Mouse (Mus musculus): Measurements from ENCODE around the gene Igsf9. TPM values are rescaled to one million over a fixed set of nuclear protein-coding genes. Genes with fewer than 3 reads are reported as not detected.

Igsf9 gene
- total RNA-seq, 1 experiment from 2014 or later = 1.1 TPM

GRCm38 (mm10) chr1:172507001-172507400 is 25.4 kb downstream of the Igsf9 start:
- peak; percentile 26 to 57 for ATAC-seq (replicated peaks in 1 of 2; ENCODE audit: insufficient read depth in 1 of 2, low FRiP score in 2 of 2, low TSS enrichment in 1 of 2, low read depth in 1 of 2, poor library complexity in 2 of 2, severe bottlenecking in 2 of 2)

- ATAC-seq (replicated peaks in 1 of 2; ENCODE audit: insufficient read depth in 1 of 2, low FRiP score in 2 of 2, low TSS enrichment in 1 of 2, low read depth in 1 of 2, poor library complexity in 2 of 2, severe bottlenecking in 2 of 2) = no peak
Observed at GRCm38 (mm10) chr1:172507701-172508100, 26.1 kb downstream of the Igsf9 start.

- ATAC-seq (replicated peaks in 1 of 2; ENCODE audit: insufficient read depth in 1 of 2, low FRiP score in 2 of 2, low TSS enrichment in 1 of 2, low read depth in 1 of 2, poor library complexity in 2 of 2, severe bottlenecking in 2 of 2) = no peak
Observed at GRCm38 (mm10) chr1:172508172-172508571, 26.6 kb downstream of the Igsf9 start.

- ATAC-seq (replicated peaks in 1 of 2; ENCODE audit: insufficient read depth in 1 of 2, low FRiP score in 2 of 2, low TSS enrichment in 1 of 2, low read depth in 1 of 2, poor library complexity in 2 of 2, severe bottlenecking in 2 of 2) = no peak
Observed at GRCm38 (mm10) chr1:172509235-172509634, 27.6 kb downstream of the Igsf9 start.

- ATAC-seq (replicated peaks in 1 of 2; ENCODE audit: insufficient read depth in 1 of 2, low FRiP score in 2 of 2, low TSS enrichment in 1 of 2, low read depth in 1 of 2, poor library complexity in 2 of 2, severe bottlenecking in 2 of 2) = no peak
Observed at GRCm38 (mm10) chr1:172509983-172510382, 28.4 kb downstream of the Igsf9 start.

GRCm38 (mm10) chr1:172510421-172510972 is 28.9 kb downstream of the Igsf9 start:
- ATAC-seq (replicated peaks in 1 of 2; ENCODE audit: insufficient read depth in 1 of 2, low FRiP score in 2 of 2, low TSS enrichment in 1 of 2, low read depth in 1 of 2, poor library complexity in 2 of 2, severe bottlenecking in 2 of 2) = no peak

GRCm38 (mm10) chr1:172512962-172513361 is 31.4 kb downstream of the Igsf9 start:
- ATAC-seq (replicated peaks in 1 of 2; ENCODE audit: insufficient read depth in 1 of 2, low FRiP score in 2 of 2, low TSS enrichment in 1 of 2, low read depth in 1 of 2, poor library complexity in 2 of 2, severe bottlenecking in 2 of 2) = peak; percentile 70 to 77

GRCm38 (mm10) chr1:172513525-172514212 is 32.1 kb downstream of the Igsf9 start:
- ATAC-seq (replicated peaks in 1 of 2; ENCODE audit: insufficient read depth in 1 of 2, low FRiP score in 2 of 2, low TSS enrichment in 1 of 2, low read depth in 1 of 2, poor library complexity in 2 of 2, severe bottlenecking in 2 of 2) = peak; percentile 86 to 89

GRCm38 (mm10) chr1:172514213-172514529 is 32.6 kb downstream of the Igsf9 start:
- ATAC-seq (replicated peaks in 1 of 2; ENCODE audit: insufficient read depth in 1 of 2, low FRiP score in 2 of 2, low TSS enrichment in 1 of 2, low read depth in 1 of 2, poor library complexity in 2 of 2, severe bottlenecking in 2 of 2) = no peak; a peak in 1 of 4 replicates

GRCm38 (mm10) chr1:172514551-172515268 is 33.1 kb downstream of the Igsf9 start:
- no peak for ATAC-seq (replicated peaks in 1 of 2; ENCODE audit: insufficient read depth in 1 of 2, low FRiP score in 2 of 2, low TSS enrichment in 1 of 2, low read depth in 1 of 2, poor library complexity in 2 of 2, severe bottlenecking in 2 of 2)

- ATAC-seq (replicated peaks in 1 of 2; ENCODE audit: insufficient read depth in 1 of 2, low FRiP score in 2 of 2, low TSS enrichment in 1 of 2, low read depth in 1 of 2, poor library complexity in 2 of 2, severe bottlenecking in 2 of 2) = no peak
Observed at GRCm38 (mm10) chr1:172515396-172515795, 33.8 kb downstream of the Igsf9 start.

GRCm38 (mm10) chr1:172518013-172518412 is 36.4 kb downstream of the Igsf9 start:
- ATAC-seq (replicated peaks in 1 of 2; ENCODE audit: insufficient read depth in 1 of 2, low FRiP score in 2 of 2, low TSS enrichment in 1 of 2, low read depth in 1 of 2, poor library complexity in 2 of 2, severe bottlenecking in 2 of 2) = no peak

GRCm38 (mm10) chr1:172519644-172520043 is 38.1 kb downstream of the Igsf9 start:
- no peak for ATAC-seq (replicated peaks in 1 of 2; ENCODE audit: insufficient read depth in 1 of 2, low FRiP score in 2 of 2, low TSS enrichment in 1 of 2, low read depth in 1 of 2, poor library complexity in 2 of 2, severe bottlenecking in 2 of 2)

GRCm38 (mm10) chr1:172520576-172521440 is 39.2 kb downstream of the Igsf9 start, which contains the start of gene Cfap45:
Cfap45 (plus strand) TSS chr1:172520801.
- peak; percentile 51 to 59 for ATAC-seq (replicated peaks in 1 of 2; ENCODE audit: insufficient read depth in 1 of 2, low FRiP score in 2 of 2, low TSS enrichment in 1 of 2, low read depth in 1 of 2, poor library complexity in 2 of 2, severe bottlenecking in 2 of 2)

GRCm38 (mm10) chr1:172522524-172522923 is 40.9 kb downstream of the Igsf9 start:
- peak; percentile 8 to 18; a peak in 3 of 4 replicates for ATAC-seq (replicated peaks in 1 of 2; ENCODE audit: insufficient read depth in 1 of 2, low FRiP score in 2 of 2, low TSS enrichment in 1 of 2, low read depth in 1 of 2, poor library complexity in 2 of 2, severe bottlenecking in 2 of 2)

GRCm38 (mm10) chr1:172523699-172524101 is 42.1 kb downstream of the Igsf9 start:
- no peak for ATAC-seq (replicated peaks in 1 of 2; ENCODE audit: insufficient read depth in 1 of 2, low FRiP score in 2 of 2, low TSS enrichment in 1 of 2, low read depth in 1 of 2, poor library complexity in 2 of 2, severe bottlenecking in 2 of 2)

GRCm38 (mm10) chr1:172525027-172525764 is 43.6 kb downstream of the Igsf9 start:
- peak; percentile 43 to 56 for ATAC-seq (replicated peaks in 1 of 2; ENCODE audit: insufficient read depth in 1 of 2, low FRiP score in 2 of 2, low TSS enrichment in 1 of 2, low read depth in 1 of 2, poor library complexity in 2 of 2, severe bottlenecking in 2 of 2)
